Mouse (Mus musculus) lung, postnatal 0 days (tissue): Measurements from ENCODE around the gene Tmem38b. TPM values are rescaled to one million over a fixed set of nuclear protein-coding genes. Genes with fewer than 3 reads are reported as not detected.

Experiments used
- ATAC-seq: fragments of 200-750 bp; cut with Nextera tagmentation; 2 replicates; pipeline ENCODE4 v1.8.0; 2017; ENCODE audit warnings: moderate library complexity
- DNase-seq: peaks from one replicate; pipeline ENCODE4 v3.0.0-alpha.2; 2016; ENCODE audit warnings: low spot score
- H3K27ac ChIP-seq: fragments of 300-500 bp; sonication (generic); 2 replicates; pipeline ENCODE4 v1.5.1; 2014; ENCODE audit warnings: antibody characterized with exemption, mild to moderate bottlenecking, low read length, mixed read lengths
- H3K27me3 ChIP-seq: fragments of 300-500 bp; sonication (generic); replicated peaks from 2 replicates; pipeline ENCODE4 v1.6.1; 2014; ENCODE audit warnings: low read length, mixed read lengths; ENCODE audit not compliant: insufficient read depth
- H3K36me3 ChIP-seq: fragments of 300-500 bp; sonication (generic); 2 replicates; pipeline ENCODE4 v1.6.1; 2014; ENCODE audit warnings: low read length, mixed read lengths; ENCODE audit not compliant: insufficient read depth
- H3K4me1 ChIP-seq: fragments of 300-500 bp; sonication (generic); 2 replicates; pipeline ENCODE4 v1.6.1; 2014; ENCODE audit warnings: antibody characterized with exemption, low read depth, low read length, mixed read lengths; ENCODE audit not compliant: insufficient read depth
- H3K4me2 ChIP-seq: fragments of 300-500 bp; sonication (generic); replicated peaks from 2 replicates; pipeline ENCODE4 v1.6.1; 2014; ENCODE audit warnings: low read depth, mild to moderate bottlenecking, low read length, moderate library complexity, mixed read lengths
- H3K4me3 ChIP-seq: fragments of 300-500 bp; sonication (generic); 2 replicates; pipeline ENCODE4 v1.5.1; 2014; ENCODE audit warnings: low read depth, low read length
- H3K9ac ChIP-seq: fragments of 300-500 bp; sonication (generic); replicated peaks from 2 replicates; pipeline ENCODE4 v1.6.1; 2014; ENCODE audit warnings: low read depth, mild to moderate bottlenecking
- H3K9me3 ChIP-seq: fragments of 300-500 bp; sonication (generic); 2 replicates; pipeline ENCODE4 v1.6.1; 2016; ENCODE audit warnings: low read length, mixed read lengths
- CTCF ChIP-seq: IDR thresholded peaks from 2 replicates; pipeline ENCODE4 v1.5.1; 2016; ENCODE audit warnings: antibody characterized with exemption, mild to moderate bottlenecking
- EP300 ChIP-seq: IDR thresholded peaks from 2 replicates; pipeline ENCODE4 v1.6.1; 2016; ENCODE audit warnings: antibody characterized with exemption, mild to moderate bottlenecking, control low read depth
- WGBS: fragments of 180-500 bp; shearing (Covaris S2); extraction: QIAGEN DNeasy Blood & Tissue Kit; methylation state at CpG from one replicate; pipeline ENCODE4 v1.1.7; 2014; 5-methylcytosine and 5-hydroxymethylcytosine counted together
- polyA plus RNA-seq: library from polyadenylated mRNA; unstranded; fragments of >200 nt; fragmentation: Nextera tagmentation; extraction: Ambion mirVana; gene quantifications from 2 replicates; pipeline ENCODE4 v1.2.1, GENCODE M21; 2015

Gene Tmem38b
- polyA plus RNA-seq, 1 experiment from 2014 or later = 20.0 TPM

- Histone ChIP-seq H3K9me3 (no peaks in the 10 kb centered on the region), H3K36me3 (no peaks in the 10 kb centered on the region; the same call in 1 of the 2 replicates), H3K4me2 (no peak overlapping the region), H3K4me1 (no peaks in the 10 kb centered on the region), H3K4me3 (no peak overlapping the region), H3K9ac (no peak overlapping the region), H3K27me3 (no peaks in the 10 kb centered on the region), H3K27ac (no peak overlapping the region)
- WGBS = 88% methylated on average over 4 of the region's 4 CpGs
- DNase-seq = no peak
- TF ChIP-seq EP300 (no peak), CTCF (no peak)
- no peak for ATAC-seq
Observed at GRCm38 (mm10) chr4:53847541-53847940, 21.7 kb downstream of the Tmem38b start.

- H3K4me1 ChIP-seq = no peaks in the 10 kb centered on the region
- no peak overlapping the region for H3K9ac ChIP-seq
- H3K36me3 ChIP-seq = no peaks in the 10 kb centered on the region; the same call in 1 of the 2 replicates
- no peaks in the 10 kb centered on the region for H3K9me3 ChIP-seq
- DNase-seq (no peak), ATAC-seq (no peak)
- H3K27ac ChIP-seq = no peak overlapping the region
- H3K4me2 ChIP-seq = no peak overlapping the region
- no peaks in the 10 kb centered on the region for H3K27me3 ChIP-seq
- TF ChIP-seq CTCF (no peak), EP300 (no peak)
- no peak overlapping the region for H3K4me3 ChIP-seq
- WGBS = 93% methylated on average over 3 of the region's 3 CpGs
Observed at GRCm38 (mm10) chr4:53848308-53848707, 22.5 kb downstream of the Tmem38b start.

- Histone ChIP-seq H3K9ac (no peak overlapping the region), H3K4me3 (no peak overlapping the region), H3K9me3 (no peaks in the 10 kb centered on the region), H3K4me1 (no peaks in the 10 kb centered on the region), H3K36me3 (no peaks in the 10 kb centered on the region; the same call in 1 of the 2 replicates), H3K27me3 (no peaks in the 10 kb centered on the region), H3K27ac (no peak overlapping the region), H3K4me2 (no peak overlapping the region)
- DNase-seq (no peak), ATAC-seq (no peak)
- TF ChIP-seq EP300 (no peak), CTCF (no peak)
- WGBS = 81% methylated on average over 8 of the region's 8 CpGs
Observed at GRCm38 (mm10) chr4:53848816-53849215, 23.0 kb downstream of the Tmem38b start.

GRCm38 (mm10) chr4:53849804-53850203, 24.0 kb downstream of the Tmem38b start:
- H3K9ac ChIP-seq = no peak overlapping the region
- H3K27me3 ChIP-seq = no peaks in the 10 kb centered on the region
- no peak overlapping the region for H3K4me3 ChIP-seq
- TF ChIP-seq EP300 = no peak
- TF ChIP-seq CTCF = no peak
- H3K9me3 ChIP-seq = no peaks in the 10 kb centered on the region
- no peaks in the 10 kb centered on the region; the same call in 1 of the 2 replicates for H3K36me3 ChIP-seq
- no peak overlapping the region for H3K27ac ChIP-seq
- no peaks in the 10 kb centered on the region for H3K4me1 ChIP-seq
- no peak overlapping the region for H3K4me2 ChIP-seq
- no CpG with 5 or more reads among the region's 1 CpGs for WGBS
- DNase-seq = no peak
- ATAC-seq = no peak

- Histone ChIP-seq H3K4me1 (no peaks in the 10 kb centered on the region), H3K4me2 (no peak overlapping the region), H3K9me3 (no peaks in the 10 kb centered on the region), H3K27me3 (no peaks in the 10 kb centered on the region), H3K27ac (no peak overlapping the region), H3K4me3 (no peak overlapping the region), H3K9ac (no peak overlapping the region), H3K36me3 (no peaks in the 10 kb centered on the region; the same call in 1 of the 2 replicates)
- WGBS = 100% methylated on average over 1 of the region's 1 CpGs
- no peak for DNase-seq
- no peak for ATAC-seq
- no peak for TF ChIP-seq EP300
- no peak for TF ChIP-seq CTCF
Observed at GRCm38 (mm10) chr4:53853333-53853732, 27.5 kb downstream of the Tmem38b start.

GRCm38 (mm10) chr4:53859944-53860343, 34.1 kb downstream of the Tmem38b start:
- H3K9me3 ChIP-seq = no peaks in the 10 kb centered on the region
- ATAC-seq (no peak), DNase-seq (no peak)
- TF ChIP-seq CTCF = no peak
- no peak for TF ChIP-seq EP300
- H3K4me1 ChIP-seq = no peaks in the 10 kb centered on the region
- H3K4me3 ChIP-seq = no peak overlapping the region
- H3K27me3 ChIP-seq = no peaks in the 10 kb centered on the region
- WGBS = 59% methylated on average over 18 of the region's 18 CpGs
- H3K27ac ChIP-seq = no peak overlapping the region
- H3K4me2 ChIP-seq = no peak overlapping the region
- H3K36me3 ChIP-seq = no peaks in the 10 kb centered on the region
- no peak overlapping the region for H3K9ac ChIP-seq

GRCm38 (mm10) chr4:53862101-53862500, 36.3 kb downstream of the Tmem38b start:
- no peak overlapping the region for H3K9ac ChIP-seq
- DNase-seq = no peak
- TF ChIP-seq EP300 (no peak), CTCF (no peak)
- no peak for ATAC-seq
- H3K36me3 ChIP-seq = no peaks in the 10 kb centered on the region
- no peaks in the 10 kb centered on the region for H3K9me3 ChIP-seq
- no peak overlapping the region for H3K27ac ChIP-seq
- 80% methylated on average over 6 of the region's 6 CpGs for WGBS
- H3K4me3 ChIP-seq = no peak overlapping the region
- no peaks in the 10 kb centered on the region for H3K4me1 ChIP-seq
- H3K4me2 ChIP-seq = no peak overlapping the region
- H3K27me3 ChIP-seq = no peaks in the 10 kb centered on the region
